Mouse (Mus musculus): Measurements from ENCODE around the gene Olfr432.
"Not testable (repeated sequence)": the region's sequence is repeated elsewhere in the genome, so short reads cannot be mapped to it uniquely, and the experiment has no call there.

Olfr432 gene

DNA sequence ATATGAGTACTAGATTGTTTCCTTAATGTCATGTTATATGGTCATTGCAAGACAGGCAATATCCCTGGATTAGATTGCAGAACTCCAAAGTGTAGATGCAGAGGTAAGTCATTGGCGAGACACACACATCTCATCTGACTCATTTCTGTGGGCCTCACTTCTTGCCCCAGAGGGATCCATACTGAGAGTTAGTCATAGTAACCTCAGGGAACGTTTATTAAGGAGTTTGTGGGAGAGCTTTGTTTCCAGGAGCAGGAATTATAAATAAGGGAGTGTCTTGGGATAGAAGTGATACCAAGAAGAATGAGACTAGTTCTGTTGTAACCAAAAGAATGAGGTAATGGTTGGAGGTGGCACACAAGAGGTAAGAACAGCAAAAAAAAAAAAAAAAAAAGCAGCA lies at the start of gene Olfr432:
Gene Olfr432, plus strand, starts transcription at position 313 of the 400 bp plus-strand sequence.
- DNase-seq (ENCODE audit: low spot score), result no peak

DNA sequence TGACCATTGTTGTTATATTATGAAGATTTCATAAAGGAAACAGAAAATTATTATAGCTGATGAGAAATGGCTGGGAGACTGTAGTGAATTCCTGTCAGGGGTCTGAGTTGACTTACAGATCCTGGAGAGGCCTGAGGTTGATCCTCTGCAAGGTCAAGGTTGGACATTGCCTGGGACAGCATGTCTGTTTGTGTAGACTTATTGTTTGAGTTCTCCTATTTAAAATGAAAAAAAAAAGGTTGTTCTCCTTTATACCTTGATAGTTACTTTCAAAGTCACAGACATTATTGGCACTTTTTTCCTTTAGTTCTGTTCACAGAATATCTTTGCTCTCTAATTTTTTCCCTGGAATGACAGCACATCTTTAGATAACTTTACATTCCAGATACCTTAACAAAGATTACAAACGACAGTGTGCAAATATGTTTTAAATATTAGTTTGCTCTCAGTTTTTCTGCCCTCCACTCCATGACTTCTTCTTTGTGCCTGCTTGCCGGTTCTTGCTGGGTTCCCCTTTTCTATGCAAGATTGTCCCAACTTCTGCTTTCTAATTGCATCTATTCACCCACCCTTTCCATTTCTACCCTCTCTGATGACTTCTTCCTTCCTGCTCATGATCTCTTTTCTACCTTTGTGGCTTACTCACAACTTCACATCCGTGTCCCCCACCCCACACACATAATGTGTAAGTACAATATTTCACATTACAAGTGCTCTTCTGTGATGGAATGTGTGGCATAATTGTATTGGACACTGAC lies 44.5 kb upstream of the Olfr432 start:
- DNase-seq (ENCODE audit: low spot score), result not testable (repeated sequence)

DNA sequence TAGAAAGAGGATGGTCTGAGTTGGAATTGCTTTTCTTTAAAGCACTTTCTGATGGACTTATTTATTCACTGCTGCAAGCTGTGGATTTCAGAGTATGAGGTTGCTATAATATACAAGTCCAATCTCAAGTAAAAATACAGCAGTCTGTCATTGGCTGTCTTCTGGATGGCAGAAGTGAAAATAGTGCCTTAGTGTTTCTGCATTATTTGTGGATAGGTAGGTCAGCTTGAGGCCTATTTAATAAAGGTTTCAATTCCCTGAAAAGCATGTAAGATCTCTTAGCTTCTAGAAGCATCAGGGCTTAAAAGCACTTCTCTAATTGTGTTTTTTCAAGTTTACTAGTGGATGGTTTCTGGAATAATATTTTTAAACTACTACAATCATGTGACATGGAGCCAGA lies 42.0 kb upstream of the Olfr432 start:
- DNase-seq (ENCODE audit: low spot score), result not testable (repeated sequence)

DNA sequence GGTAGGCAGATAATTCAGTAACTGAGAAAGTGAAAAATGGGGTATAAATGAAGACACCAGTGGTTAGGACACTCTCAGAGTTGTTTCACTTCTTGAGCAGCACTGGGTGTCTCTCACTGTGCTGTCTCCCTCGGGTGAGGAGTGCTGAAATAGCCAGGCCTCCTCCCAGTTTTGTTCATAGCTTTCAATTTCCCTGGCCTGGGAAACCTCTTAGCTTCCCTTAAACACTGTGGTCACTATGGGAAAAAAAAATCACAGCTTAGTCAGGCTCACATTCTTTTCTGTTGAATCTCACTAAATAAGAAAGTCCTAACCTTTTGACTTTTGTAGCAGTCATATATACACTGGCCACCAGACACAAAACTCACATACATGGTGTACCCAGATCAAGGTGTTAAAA lies 17.3 kb upstream of the Olfr432 start, which contains the start of gene Ifi205:
Gene Ifi205, minus strand, starts transcription at position 113 of the 400 bp plus-strand sequence.
- no peak for DNase-seq (ENCODE audit: low spot score)

DNA sequence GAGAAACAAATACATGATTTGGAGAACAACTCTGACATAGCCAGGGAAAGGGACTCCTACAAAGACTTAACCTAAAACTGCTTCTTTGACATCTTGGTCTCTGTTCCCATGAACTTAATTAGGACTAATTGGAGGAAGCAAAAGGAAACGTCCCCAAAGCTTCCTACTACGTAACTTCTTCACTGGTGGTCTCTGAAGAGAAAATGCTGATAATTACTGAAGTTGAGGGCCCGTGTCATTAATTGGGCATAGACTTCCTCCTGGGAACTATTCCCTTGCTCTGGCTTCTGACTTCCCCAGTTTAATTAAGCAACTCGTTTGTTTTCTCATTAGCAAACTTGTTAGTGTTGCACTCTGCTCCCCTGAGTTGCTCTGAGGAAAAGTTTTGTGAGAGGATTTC lies 13.2 kb upstream of the Olfr432 start:
- DNase-seq (ENCODE audit: low spot score), result peak; percentile 76

DNA sequence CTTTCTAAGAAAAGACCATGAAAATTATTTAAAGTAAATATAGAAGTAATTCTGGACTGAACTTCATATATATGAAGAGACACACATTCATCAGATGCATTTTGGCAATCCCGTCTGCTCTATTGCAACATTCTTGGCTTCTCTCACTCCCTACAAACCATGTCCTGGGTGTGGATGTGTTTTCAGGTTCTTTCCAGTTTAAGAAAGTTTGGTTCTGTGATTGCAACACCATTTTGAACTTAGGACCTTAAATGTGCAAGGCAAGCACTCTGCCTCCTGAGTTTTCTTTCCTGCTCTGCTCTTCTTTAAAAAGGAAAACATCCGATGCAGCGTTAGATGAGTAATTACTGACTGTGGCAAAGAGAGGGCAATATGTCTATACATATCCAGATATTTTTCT lies 10.5 kb upstream of the Olfr432 start:
- no peak for DNase-seq (ENCODE audit: low spot score)

DNA sequence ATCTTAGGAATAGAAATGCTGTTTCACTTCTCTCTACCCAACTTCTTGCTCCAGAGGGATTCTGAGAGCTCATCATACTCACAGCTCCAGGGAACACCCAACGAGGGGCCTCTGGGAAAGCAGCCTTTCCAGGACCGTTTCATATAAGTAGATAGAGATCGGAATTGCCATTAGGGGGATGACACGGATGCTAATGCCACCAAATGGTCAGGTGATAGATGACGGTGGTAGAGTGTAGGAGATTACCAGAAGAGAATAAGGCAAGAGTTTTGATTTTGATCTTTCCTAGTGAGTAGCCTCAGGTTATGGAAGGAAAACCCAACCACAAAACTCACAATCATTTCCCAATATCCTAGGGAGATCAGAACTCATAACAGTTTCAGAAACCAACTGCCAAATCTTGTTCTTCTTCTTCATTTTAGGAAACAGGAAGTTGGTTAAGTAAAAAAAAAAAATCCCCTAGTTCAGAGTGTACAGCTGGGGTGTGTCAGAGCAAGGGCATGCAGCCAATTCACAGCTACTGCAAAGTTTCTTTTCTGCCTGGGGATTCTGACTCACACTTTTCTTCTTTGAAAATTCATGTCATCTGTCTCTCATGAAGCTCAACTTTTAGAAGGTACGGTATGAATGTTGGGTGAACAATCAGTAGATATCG lies 8.4 kb upstream of the Olfr432 start, which contains the start of gene Olfr433:
Gene Olfr433, plus strand, starts transcription at position 183 of the 655 bp plus-strand sequence.
- no peak for DNase-seq (ENCODE audit: low spot score)

DNA sequence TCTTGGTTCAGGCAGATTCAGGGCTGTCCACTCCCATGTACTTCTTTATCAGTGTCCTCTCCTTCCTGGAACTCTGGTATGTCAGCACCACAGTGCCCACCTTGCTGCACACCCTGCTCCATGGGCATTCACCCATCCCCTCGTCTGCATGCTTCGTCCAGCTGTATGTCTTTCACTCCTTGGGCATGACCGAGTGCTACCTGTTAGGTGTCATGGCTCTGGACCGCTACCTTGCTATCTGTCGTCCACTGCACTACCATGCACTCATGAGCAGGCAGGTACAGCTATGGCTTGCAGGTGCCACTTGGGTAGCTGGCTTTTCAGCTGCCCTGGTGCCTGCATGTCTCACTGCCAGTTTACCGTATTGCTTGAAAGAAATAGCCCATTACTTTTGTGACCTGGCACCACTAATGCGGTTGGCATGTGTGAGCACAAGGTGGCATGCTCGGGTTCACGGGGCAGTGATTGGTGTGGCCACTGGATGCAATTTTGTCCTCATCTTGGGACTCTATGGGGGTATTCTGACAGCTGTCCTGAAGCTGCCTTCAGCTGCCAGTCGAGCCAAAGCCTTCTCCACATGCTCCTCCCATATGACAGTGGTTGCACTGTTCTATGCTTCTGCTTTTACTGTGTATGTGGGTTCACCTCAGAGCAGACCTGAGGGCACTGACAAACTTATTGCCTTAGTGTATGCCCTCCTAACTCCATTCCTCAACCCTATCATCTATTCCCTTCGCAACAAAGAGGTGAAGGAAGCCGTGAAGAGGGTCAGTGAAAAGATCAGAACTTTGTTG lies 6.7 kb upstream of the Olfr432 start:
- not testable (repeated sequence) for DNase-seq (ENCODE audit: low spot score)

DNA sequence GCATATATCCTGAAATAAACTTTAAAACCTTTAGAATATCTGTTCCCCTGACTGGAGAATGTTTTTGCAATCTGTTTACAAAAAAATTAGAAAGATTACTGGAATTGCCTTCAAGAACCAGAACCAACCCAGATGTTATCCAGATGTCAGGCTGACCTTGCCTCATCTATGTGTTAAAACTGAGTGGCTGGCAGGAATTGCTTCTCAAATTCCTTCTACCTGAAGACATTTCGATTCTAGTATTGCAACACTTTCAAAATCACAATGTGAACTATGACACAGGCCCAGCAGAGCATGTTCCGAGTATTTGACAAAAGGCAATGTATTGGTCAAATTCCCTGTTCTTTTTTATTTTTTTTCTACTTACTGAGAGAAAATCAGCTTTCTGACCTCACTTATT lies 4.6 kb upstream of the Olfr432 start:
- DNase-seq (ENCODE audit: low spot score), result no peak

DNA sequence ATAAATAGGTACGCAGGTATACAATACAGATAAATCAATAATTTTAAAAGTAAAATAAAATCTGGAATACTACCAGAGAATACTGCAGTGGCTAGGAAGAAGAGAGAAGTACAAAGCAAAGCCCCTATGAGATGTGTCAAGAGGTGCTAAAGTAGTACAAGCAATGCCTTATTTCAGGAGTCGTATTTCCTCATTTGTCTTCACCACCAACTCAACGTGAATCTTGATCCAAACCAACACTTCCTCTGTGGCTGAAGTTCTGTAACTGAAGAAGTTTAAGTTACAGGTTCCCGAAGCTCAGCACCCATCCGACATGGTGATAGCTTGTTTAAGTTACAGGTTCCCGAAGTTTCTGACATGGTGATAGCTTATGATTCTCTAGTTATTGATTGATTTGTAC lies 778 bp upstream of the Olfr432 start:
- not testable (repeated sequence) for DNase-seq (ENCODE audit: low spot score)

DNA sequence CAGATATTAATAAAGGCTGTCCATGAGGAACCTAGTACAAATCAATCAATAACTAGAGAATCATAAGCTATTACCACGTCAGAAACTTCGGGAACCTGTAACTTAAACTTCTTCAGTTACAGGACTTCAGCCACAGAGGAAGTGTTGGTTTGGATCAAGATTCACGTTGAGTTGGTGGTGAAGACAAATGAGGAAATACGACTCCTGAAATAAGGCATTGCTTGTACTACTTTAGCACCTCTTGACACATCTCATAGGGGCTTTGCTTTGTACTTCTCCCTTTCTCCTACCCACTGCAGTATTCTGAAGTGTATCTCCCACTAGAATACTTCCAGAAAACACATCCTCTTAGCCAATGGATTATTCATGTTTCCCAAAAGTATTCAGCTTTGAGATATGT lies 352 bp downstream of the Olfr432 start:
- DNase-seq (ENCODE audit: low spot score), result not testable (repeated sequence)

DNA sequence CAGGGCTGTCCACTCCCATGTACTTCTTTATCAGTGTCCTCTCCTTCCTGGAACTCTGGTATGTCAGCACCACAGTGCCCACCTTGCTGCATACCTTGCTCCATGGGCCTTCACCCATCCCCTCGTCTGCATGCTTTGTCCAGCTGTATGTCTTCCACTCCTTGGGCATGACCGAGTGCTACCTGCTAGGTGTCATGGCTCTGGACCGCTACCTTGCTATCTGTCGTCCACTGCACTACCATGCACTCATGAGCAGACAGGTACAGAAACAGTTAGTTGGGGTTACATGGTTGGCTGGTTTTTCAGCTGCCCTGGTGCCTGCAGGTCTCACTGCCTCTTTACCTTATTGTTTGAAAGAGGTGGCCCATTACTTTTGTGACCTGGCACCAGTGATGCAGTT lies 1.5 kb downstream of the Olfr432 start:
- DNase-seq (ENCODE audit: low spot score), result no peak

DNA sequence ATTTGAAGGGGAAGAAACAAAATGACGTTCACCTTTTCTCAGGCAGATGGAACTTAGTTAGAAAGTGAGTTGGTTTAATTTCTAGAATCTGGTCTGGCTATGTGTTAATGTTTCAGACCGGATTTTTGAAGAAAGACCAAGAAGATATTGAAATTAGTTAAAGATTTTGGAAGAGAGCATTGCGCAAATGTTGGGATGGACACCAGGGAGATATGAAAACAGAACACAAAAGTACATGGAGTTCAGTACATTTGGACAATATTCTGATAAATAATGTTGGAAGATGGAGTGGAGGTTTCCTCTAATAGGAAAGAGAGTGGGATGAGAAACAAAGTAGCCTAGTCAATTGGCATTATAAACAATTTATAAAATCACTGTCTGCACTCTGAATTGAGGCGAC lies 2.5 kb downstream of the Olfr432 start:
- no peak for DNase-seq (ENCODE audit: low spot score)

DNA sequence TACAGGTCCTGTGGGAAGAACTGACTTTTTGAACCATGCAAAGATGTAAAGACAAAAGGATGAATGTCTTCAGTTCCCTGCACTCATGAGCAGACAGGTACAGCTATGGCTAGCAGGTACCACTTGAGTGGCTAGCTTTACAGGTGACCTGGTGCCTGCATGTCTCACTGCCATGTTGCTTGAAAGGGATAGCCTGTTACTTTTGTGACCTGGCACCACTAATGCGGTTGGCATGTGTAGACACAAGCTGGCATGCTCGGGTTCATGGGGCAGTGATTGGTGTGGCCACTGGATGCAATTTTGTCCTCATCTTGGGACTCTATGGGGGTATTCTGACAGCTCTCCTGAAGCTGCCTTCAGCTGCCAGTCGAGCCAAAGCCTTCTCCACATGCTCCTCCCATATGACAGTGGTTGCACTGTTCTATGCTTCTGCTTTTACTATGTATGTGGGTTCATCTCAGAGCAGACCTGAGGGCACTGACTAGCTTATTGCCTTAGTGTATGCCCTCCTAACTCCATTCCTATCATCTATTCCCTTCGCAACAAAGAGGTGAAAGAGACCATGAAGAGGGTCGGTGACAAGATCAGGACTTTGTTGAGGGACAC lies 3.0 kb downstream of the Olfr432 start:
- DNase-seq (ENCODE audit: low spot score), result no peak

DNA sequence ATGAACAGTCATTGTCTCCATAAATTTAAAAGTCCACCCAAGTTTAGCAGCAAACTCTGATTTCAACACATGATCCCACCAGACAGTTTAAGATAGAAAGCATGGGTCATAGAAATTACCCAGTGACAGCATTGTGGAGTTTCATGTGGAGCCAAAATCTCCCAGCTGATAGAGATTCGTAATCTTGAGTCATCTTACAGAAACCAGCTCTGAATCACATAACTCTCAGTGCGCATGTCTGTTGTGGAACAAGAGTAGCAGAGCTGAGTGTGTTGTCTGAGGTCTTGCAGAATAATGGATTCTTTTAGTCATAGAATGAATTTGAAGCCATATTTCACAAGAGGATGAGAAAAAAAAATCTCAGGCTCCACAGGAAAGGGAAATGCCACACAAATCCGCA lies 4.0 kb downstream of the Olfr432 start:
- no peak for DNase-seq (ENCODE audit: low spot score)

DNA sequence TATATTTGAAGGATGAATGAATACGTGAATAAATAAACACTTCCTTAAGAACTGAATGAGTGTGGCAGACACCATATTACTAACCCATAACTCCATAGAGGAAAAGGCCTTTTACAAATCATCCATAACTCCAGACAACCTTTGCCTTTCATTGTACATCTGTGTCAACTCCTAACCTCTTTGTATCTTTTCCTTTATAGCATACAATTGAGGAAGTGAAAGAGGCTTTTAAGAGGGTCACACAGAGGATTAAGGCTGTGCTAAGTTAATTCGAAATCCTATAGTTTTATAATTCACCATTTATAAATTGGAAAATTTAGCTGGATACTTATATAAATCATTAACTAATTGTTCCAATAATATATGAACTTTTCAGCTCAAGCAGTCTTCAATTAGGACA lies 6.2 kb downstream of the Olfr432 start:
- DNase-seq (ENCODE audit: low spot score), result no peak

DNA sequence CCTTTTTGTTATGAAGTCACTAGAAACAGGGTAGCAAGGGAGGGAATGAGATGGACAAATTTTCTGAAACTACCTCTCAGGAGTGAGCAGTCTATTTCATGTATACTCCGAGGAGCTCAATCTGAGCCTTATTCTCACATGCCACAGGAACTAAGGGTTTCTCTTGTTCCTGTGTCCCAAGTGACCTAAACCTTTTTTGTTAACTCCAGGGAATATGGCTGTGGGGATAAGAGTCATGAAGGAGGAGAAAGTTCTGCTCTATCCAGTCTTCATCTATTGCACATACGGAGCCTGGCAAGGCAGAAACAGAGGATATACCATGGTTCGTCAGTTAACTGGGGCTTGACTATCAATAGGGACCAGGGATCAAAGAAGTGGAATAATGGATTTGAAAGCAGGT lies 17.3 kb downstream of the Olfr432 start, which contains the start of gene Olfr430:
Gene Olfr430, plus strand, starts transcription at position 301 of the 400 bp plus-strand sequence.
- no peak for DNase-seq (ENCODE audit: low spot score)

DNA sequence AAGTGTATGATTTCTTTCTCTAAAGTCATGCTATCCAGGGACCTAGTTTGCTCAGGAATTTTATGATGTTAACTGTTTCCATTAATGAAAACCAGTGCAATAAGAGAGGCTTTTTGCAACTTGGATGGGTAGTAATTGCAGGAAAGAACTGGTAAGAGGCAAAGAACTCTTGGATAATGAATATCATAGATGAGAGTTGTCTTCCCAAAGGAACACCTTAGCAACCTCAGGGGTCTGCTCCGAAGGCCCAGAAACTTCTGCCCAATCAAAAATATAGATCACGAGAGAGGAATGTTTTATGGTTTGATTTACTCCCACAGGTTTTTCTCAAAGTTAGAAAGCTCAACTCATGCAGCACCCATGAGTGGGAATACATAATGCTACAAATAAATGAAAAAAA lies 35.0 kb downstream of the Olfr432 start, which contains the start of gene Olfr429:
Gene Olfr429, plus strand, starts transcription at position 301 of the 400 bp plus-strand sequence.
- no peak for DNase-seq (ENCODE audit: low spot score)

DNA sequence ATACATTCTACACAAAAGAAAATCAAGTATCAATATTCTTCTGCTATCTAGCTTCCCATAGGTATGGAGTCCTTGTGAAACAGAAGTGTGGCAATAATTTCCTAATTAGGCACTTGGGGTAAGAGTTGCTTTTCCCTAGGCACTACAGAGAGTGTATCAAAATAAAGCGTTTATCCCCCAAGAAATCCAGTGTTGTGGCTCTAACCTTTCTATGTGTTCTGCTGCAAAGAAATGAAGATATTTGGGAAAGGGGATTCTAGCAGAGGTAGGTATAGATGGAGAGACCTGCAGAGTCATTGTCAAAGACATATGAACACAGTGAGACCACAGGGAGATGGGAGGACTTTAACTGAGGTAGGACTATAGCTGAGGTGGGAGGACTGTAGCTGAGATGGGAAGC lies 47.6 kb downstream of the Olfr432 start, which contains the start of gene Olfr427:
Gene Olfr427, plus strand, starts transcription at position 301 of the 400 bp plus-strand sequence.
- no peak for DNase-seq (ENCODE audit: low spot score)

DNA sequence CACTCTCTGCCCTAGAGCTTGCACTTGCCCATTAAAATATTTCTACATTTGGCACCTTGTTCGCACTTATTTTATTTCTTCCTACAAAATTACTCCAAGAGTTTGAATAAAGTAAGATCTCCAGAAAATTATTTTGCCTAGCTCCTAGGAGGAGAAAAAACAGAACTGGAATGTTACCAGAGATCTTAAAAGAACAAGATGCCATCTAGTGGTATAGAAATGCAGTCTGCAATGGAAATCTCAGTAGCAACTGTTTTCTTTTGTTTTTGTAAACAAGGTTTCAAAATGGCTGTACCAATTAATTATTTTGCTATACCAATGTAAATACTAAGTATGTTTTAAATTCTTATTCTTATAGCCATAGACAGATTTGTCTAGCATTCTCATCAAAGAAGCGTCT lies 54.7 kb downstream of the Olfr432 start:
- peak; percentile 44 for DNase-seq (ENCODE audit: low spot score)
